Mouse (Mus musculus): ENCODE data around the gene Grm1.

Gene Grm1

GRCm38 (mm10) chr10:10834828-10835227 is 247.3 kb downstream of the Grm1 start:
- DNase-seq (ENCODE audit: low read depth, low spot score): no peak

- DNase-seq (ENCODE audit: low read depth, low spot score): no peak
Measured at GRCm38 (mm10) chr10:10831141-10831540, 251.0 kb downstream of the Grm1 start.

DNA sequence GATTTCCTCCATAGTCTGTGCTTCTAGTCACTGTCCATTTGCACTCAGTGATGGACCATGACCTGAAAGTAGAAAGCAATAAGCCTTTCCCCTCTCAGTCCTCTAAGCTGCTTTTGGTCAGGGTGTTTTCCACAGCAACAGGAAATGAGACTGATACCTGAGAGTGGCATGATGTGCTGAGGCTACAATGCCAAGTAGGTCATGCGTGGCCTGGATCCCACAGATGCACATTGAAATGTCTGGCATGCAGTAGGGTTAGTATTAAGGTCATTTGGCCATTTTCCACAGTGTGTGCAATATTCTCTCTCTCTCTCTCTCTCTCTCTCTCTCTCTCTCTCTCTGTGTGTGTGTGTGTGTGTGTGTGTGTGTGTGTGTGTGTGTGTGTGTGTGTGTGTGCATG is 254.8 kb downstream of the Grm1 start:
- no peak for DNase-seq (ENCODE audit: low read depth, low spot score)

- no peak for DNase-seq (ENCODE audit: low read depth, low spot score)
Measured at GRCm38 (mm10) chr10:10818061-10818460, 264.1 kb downstream of the Grm1 start.

DNA sequence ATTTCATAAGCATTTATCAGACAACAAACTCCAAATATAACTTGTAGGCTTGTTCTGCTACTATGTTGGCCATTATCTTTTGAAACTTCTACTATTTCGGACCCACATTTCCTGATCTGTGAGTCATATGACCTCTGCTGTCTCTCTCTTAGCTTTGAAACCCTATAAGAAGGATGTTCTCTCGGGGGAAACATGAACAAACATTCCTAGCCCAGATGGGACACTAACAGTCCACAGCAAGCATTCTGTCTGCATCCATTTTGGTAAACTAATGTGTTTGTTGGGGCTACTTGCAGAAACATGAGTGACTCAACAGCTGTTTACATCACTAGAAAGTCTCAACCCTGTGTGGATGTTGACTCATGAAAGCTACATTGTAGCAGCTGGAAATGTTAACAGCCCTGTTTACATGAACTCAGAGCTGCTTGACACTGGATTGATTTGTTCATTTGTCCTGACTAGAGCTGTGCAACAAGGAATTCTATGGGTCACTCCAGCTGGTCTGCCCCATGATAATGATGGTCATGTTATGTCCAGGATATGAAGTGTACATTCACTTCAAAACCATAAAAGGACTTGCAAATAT is 267.4 kb downstream of the Grm1 start:
- DNase-seq (ENCODE audit: low read depth, low spot score): no peak

GRCm38 (mm10) chr10:10812750-10813711 is 269.1 kb downstream of the Grm1 start:
- DNase-seq (ENCODE audit: low read depth, low spot score): no peak

GRCm38 (mm10) chr10:10809777-10810176 is 272.4 kb downstream of the Grm1 start:
- DNase-seq (ENCODE audit: low read depth, low spot score): no peak

- no peak for DNase-seq (ENCODE audit: low read depth, low spot score)
Measured at GRCm38 (mm10) chr10:10795321-10795720, 286.8 kb downstream of the Grm1 start.

GRCm38 (mm10) chr10:10790458-10790857 is 291.7 kb downstream of the Grm1 start:
- DNase-seq (ENCODE audit: low read depth, low spot score): no peak

DNA sequence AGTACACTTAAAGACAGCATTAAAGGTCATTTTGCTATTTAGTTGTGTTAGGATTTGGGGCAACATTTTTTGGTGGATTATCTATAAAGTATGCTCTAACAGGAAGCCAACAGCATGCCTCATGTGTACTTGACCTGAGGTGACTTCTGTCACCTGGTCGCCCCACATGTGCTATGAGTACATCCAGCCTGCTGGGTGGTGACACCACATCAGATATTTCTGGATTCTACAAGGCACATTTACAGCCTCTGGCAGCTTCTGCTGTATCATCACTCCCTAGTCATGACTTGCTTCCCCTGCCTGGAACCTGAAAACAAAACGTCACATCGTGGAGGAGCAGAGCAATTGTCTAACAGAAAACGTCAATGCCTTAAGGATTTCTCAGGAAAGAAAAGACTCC is 292.2 kb downstream of the Grm1 start:
- DNase-seq (ENCODE audit: low read depth, low spot score): no peak

DNA sequence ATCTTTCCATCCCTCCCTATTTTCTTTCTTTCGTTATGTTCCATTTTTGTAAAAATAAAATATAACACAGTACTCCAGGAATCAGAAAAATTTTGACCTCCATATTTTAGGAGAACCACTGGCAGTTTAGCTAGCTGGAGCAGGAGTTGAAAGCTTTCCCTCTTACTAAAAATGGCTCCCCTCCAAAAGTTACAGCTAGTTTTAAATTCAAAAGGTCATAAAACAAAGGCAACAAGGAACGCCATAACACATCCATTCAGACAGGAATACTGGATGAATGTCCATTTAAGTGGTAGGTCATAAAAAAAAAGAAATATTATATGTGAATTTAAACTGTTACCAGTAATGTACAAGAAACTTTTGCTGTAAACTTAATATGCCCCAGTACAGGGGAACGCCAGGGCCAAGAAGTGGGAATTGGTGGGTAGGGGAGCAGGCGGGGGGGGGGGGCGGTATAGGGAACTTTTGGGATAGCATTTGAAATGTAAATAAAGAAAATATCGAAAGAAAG is 294.2 kb downstream of the Grm1 start:
- no peak for DNase-seq (ENCODE audit: low read depth, low spot score)

GRCm38 (mm10) chr10:10785122-10785521 is 297.0 kb downstream of the Grm1 start:
- DNase-seq (ENCODE audit: low read depth, low spot score): no peak

DNA sequence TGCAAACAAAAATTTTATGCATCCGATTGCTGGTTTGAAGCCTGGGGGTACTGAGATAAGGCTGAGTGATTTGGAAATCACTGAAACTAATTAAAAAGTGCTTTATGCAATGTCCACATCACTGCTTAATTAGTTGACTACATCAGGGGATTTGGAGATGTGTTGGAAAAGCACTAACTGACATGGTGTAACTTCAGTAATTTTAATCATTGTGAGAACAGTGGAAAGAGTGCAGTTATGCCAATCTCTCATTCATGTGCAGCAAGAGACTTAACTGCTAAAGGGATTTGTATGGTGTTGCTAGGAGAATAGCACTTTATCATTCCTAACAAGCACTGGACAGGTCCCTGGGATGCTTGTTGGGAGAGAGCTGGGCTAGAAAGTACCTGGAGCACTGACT is 307.3 kb downstream of the Grm1 start:
- DNase-seq (ENCODE audit: low read depth, low spot score): no peak

DNA sequence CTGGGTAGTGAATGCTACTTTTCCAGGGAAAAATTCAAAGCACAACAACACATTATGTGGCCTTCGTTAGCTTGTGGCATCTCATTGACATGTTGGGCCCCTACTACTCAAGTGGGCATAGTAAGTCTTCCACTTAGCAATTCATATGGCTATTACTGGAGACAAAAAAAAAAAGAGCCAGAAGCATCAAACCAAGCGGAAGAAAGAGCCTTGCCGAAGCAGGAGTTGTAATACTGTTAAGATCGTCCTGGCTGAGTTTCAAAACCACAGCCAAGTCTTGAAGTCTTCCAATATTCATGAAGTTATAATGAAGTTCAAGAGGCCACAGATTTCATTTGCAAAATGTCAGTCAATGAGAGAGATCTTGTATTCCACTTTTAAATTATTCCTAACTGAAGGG is 319.1 kb downstream of the Grm1 start:
- DNase-seq (ENCODE audit: low read depth, low spot score): no peak

- no peak for DNase-seq (ENCODE audit: low read depth, low spot score)
Measured at GRCm38 (mm10) chr10:10761274-10761673, 320.9 kb downstream of the Grm1 start.

DNA sequence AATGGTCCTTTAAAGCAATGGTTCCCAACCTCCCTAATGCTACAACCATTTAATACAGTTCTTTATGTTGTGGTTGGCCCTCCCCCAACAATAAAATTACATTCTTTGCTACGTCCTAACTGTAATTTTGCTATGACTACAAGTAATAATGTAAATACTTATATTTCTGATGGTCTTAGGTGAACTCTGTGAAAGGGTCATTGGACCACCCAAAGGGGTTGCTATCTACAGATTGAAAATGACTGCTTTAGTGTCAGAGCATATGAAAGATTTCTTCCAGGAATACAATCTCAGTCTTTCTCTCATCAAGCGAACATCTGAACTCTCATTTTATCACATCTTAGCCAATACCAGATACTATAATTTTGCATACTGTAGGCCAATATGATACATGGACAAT is 321.4 kb downstream of the Grm1 start:
- DNase-seq (ENCODE audit: low read depth, low spot score): no peak

DNA sequence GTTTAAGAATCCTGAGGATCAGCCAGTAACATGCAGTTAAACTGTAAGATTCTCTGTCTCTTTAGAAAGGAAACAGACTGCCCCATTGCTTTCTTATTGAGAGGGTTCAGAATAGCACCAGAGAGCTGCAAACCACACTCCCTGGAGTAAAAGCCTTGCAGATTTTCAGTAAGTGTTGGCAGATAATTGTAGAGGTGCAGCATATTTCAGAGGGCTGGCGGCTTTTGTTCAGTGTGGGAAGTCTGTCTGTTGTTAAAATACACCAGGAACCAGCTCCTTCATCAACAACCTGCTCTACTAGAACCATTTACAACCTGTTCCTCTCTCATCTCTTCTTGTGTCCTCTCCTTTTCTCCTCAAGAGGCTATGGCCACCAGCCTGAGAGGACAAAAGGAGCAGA is 331.1 kb downstream of the Grm1 start:
- DNase-seq (ENCODE audit: low read depth, low spot score): no peak

GRCm38 (mm10) chr10:10744097-10744496 is 338.1 kb downstream of the Grm1 start:
- DNase-seq (ENCODE audit: low read depth, low spot score): no peak

- no peak for DNase-seq (ENCODE audit: low read depth, low spot score)
Measured at GRCm38 (mm10) chr10:10742172-10742571, 340.0 kb downstream of the Grm1 start.

- no peak for DNase-seq (ENCODE audit: low read depth, low spot score)
Measured at GRCm38 (mm10) chr10:10741314-10741713, 340.8 kb downstream of the Grm1 start.

DNA sequence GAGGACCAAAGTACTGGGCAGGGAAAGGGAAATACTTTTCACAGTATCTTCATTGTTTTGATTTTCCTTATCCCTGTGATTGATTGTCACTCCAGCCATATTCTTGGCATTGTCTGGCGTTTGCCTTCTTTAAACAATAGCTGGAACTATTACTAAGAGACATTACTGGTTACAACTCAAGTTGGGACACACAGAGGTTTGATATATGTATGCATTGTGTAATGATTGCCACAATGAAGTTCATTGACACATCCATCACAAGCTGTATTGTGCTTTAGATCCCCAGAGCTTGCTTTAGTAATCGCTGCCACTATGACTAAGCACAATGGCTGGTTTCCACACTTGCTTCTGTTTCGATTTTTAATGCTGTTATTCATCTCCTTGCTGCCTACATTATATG is 341.4 kb downstream of the Grm1 start:
- DNase-seq (ENCODE audit: low read depth, low spot score): no peak

DNA sequence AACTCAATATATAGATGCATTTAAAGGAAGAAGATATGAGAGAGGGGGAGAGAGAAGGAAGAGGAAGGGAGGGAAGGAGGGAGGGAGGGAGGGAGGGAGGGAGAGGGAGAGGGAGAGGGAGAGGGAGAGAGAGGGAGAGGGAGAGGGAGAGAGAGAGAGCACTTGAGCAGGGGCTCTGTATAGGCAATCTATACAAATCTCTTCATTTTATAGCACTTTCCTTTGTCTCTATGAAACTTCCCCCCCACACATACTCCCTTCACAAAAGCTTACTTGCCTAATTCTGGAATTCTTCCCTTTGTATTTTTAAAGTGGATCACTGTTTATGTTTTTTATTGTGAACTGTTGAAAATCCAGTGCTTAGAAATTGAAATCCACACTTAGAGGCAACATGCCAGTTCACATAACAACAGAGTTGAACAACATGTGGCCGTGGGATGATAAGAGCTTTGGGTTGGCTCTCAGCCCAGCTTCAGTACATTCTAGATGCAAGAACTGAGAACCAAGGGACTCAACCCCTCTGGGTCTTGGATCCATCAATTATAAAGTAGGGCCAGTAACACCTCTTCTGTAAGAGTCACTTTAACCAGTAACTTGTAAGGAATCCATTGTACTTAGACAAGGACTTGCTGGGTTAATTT is 345.0 kb downstream of the Grm1 start:
- DNase-seq (ENCODE audit: low read depth, low spot score): no peak
